19 mouse cellular contexts compared by ENCODE assay signal in the genomic region with DNA sequence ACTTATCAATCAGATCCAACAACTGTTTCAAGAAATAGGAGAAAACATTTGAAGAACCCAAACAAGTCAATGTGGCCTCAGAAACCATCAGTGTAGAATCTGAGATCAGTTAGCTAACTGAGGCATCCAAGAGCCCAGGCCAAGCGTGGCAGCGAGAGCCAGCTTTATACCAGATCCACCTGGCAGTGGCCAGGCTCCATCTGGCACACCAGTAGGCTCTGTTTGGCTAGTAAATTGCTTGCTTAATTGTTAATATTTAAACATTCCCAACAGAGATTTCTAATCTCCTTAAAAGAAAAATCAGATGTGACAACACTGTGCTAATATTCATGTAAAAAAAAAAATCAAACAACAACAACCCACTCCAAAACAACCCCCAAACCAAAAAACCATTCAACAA.
DNase-seq lines count a peak whose midpoint lies in the region; ATAC-seq and TF ChIP-seq lines count a peak whose summit lies in the region.
"Had no signal": no experiment of that assay in that cellular context is flagged by ENCODE, and none has a peak within 500 bp of the region (broad histone marks: within the 10 kb centered on the region; RNA-seq: fewer than 3 reads in every experiment).

No protein-coding gene starts in this region.

- no peak for ATAC-seq in forebrain, embryonic 14.5 days
- ATAC-seq in forebrain, postnatal 0 days: no peak
- ATAC-seq in intestine, embryonic 15.5 days: no peak
- ATAC-seq: hindbrain, embryonic 16.5 days; lung, postnatal 0 days had no signal

- DNase-seq in forebrain, embryonic 14.5 days (ENCODE audit: low spot score): peak; percentile 47
- no peak for DNase-seq in forebrain, postnatal 0 days
- peak; percentile 49 for DNase-seq in layer of hippocampus, adult 9-11 months
- DNase-seq in layer of hippocampus, adult 2 months (ENCODE audit: low spot score in 2 of 2): no peak
- DNase-seq in cerebellum, adult 18-20 months: peak; percentile 90 to 93
- peak; percentile 89 to 90 for DNase-seq in cerebellum, postnatal 36 days
- DNase-seq in thymus, postnatal 4 days: no peak
- DNase-seq: heart, adult 18-20 months; heart, postnatal 4 days had no signal

- 0 out of 2 replicates have a peak, but pooled peaks cover 3% of the 10 kb centered on the region for H3K4me1 ChIP-seq in forebrain, embryonic 14.5 days (ENCODE audit: control insufficient read depth, insufficient read depth, low read length)
- peaks cover 3% of the 10 kb centered on the region; the same call in 1 of the 2 replicates for H3K4me1 ChIP-seq in forebrain, postnatal 0 days (ENCODE audit: insufficient read depth)
- H3K4me1 ChIP-seq in intestine, embryonic 15.5 days (replicated peaks): peaks cover 6% of the 10 kb centered on the region

- H3K4me2 ChIP-seq in forebrain, embryonic 14.5 days (ENCODE audit: low read length): no peak overlapping the region
- H3K4me2 ChIP-seq in forebrain, postnatal 0 days (ENCODE audit: low read depth): no peak overlapping the region
- no peak overlapping the region for H3K4me2 ChIP-seq in intestine, embryonic 15.5 days (replicated peaks)
- H3K4me2 ChIP-seq: embryonic facial prominence, embryonic 13.5 days; limb, embryonic 12.5 days; stomach, embryonic 15.5 days had no signal

- no peak for TF ChIP-seq CTCF in forebrain, postnatal 0 days (IDR thresholded peaks at IDR 0.05; ENCODE audit: low read depth)
- no peak for TF ChIP-seq CTCF in layer of hippocampus, adult 2 months (conservative IDR thresholded peaks at IDR 0.05)

- no peaks in the 10 kb centered on the region for H3K27me3 ChIP-seq in forebrain, embryonic 14.5 days (replicated peaks; ENCODE audit: control insufficient read depth, insufficient read depth, low read length)
- no peaks in the 10 kb centered on the region for H3K27me3 ChIP-seq in forebrain, postnatal 0 days (ENCODE audit: insufficient read depth, low read length)
- H3K27me3 ChIP-seq in intestine, embryonic 15.5 days (replicated peaks): no peaks in the 10 kb centered on the region
- H3K27me3 ChIP-seq: embryonic facial prominence, embryonic 13.5 days; limb, embryonic 12.5 days; megakaryocyte, embryonic 14.5 days; stomach, embryonic 15.5 days had no signal

- H3K4me3 ChIP-seq in forebrain, embryonic 14.5 days (ENCODE audit: low read depth, low read length): no peak overlapping the region
- H3K4me3 ChIP-seq in forebrain, postnatal 0 days (ENCODE audit: low read depth, low read length): no peak overlapping the region
- no peak overlapping the region for H3K4me3 ChIP-seq in layer of hippocampus, adult 2 months
- H3K4me3 ChIP-seq in intestine, embryonic 15.5 days (replicated peaks): no peak overlapping the region
- H3K4me3 ChIP-seq: embryonic facial prominence, embryonic 13.5 days; left cerebral cortex, adult 2 months; limb, embryonic 12.5 days; megakaryocyte, embryonic 14.5 days; stomach, embryonic 15.5 days had no signal

- no peak overlapping the region for H3K9ac ChIP-seq in forebrain, embryonic 14.5 days (ENCODE audit: low read length)
- no peak overlapping the region for H3K9ac ChIP-seq in forebrain, postnatal 0 days
- H3K9ac ChIP-seq in intestine, embryonic 15.5 days: no peak overlapping the region
- H3K9ac ChIP-seq: embryonic facial prominence, embryonic 13.5 days; limb, embryonic 12.5 days; liver, embryonic 14.5 days; stomach, embryonic 15.5 days had no signal

- no peaks in the 10 kb centered on the region for H3K9me3 ChIP-seq in forebrain, embryonic 14.5 days (replicated peaks; ENCODE audit: control insufficient read depth, low read length)
- no peaks in the 10 kb centered on the region for H3K9me3 ChIP-seq in forebrain, postnatal 0 days (ENCODE audit: low read length)
- H3K9me3 ChIP-seq in intestine, embryonic 15.5 days: no peaks in the 10 kb centered on the region
- H3K9me3 ChIP-seq: embryonic facial prominence, embryonic 13.5 days; megakaryocyte, embryonic 14.5 days; stomach, embryonic 15.5 days had no signal

- WGBS in forebrain, embryonic 14.5 days: 64% methylated on average over 2 of the region's 2 CpGs
- 52% methylated on average over 2 of the region's 2 CpGs for whole genome bisulfite sequencing in forebrain, postnatal 0 days
- WGBS in intestine, embryonic 15.5 days: 91% methylated on average over 2 of the region's 2 CpGs

- no peaks in the 10 kb centered on the region for H3K36me3 ChIP-seq in forebrain, embryonic 14.5 days (ENCODE audit: control insufficient read depth, insufficient read depth, low read length)
- H3K36me3 ChIP-seq in forebrain, postnatal 0 days (ENCODE audit: insufficient read depth): no peaks in the 10 kb centered on the region
- no peaks in the 10 kb centered on the region for H3K36me3 ChIP-seq in intestine, embryonic 15.5 days
- H3K36me3 ChIP-seq: embryonic facial prominence, embryonic 13.5 days; limb, embryonic 12.5 days; stomach, embryonic 15.5 days had no signal

- no peak overlapping the region for H3K27ac ChIP-seq in forebrain, embryonic 14.5 days (ENCODE audit: low read depth, low read length)
- no peak overlapping the region for H3K27ac ChIP-seq in forebrain, postnatal 0 days (ENCODE audit: low read depth, low read length)
- no peak overlapping the region for H3K27ac ChIP-seq in layer of hippocampus, adult 2 months
- no peak overlapping the region for H3K27ac ChIP-seq in intestine, embryonic 15.5 days
- H3K27ac ChIP-seq: embryonic facial prominence, embryonic 13.5 days; kidney, postnatal 0 days; left cerebral cortex, adult 2 months; limb, embryonic 12.5 days; liver, embryonic 14.5 days; stomach, embryonic 15.5 days had no signal

Comparison
In these comparisons a context has a peak if more than half of its experiments do, and no peak if none do; other contexts are left out.
1. DNase-seq: peak in forebrain, embryonic 14.5 days (single experiment), layer of hippocampus, adult 9-11 months (single experiment), cerebellum, adult 18-20 months (2 of 2) and cerebellum, postnatal 36 days (2 of 2); none in forebrain, postnatal 0 days (single experiment), layer of hippocampus, adult 2 months (0 of 2) and thymus, postnatal 4 days (single experiment).